Mouse (Mus musculus) heart, postnatal 4 days (tissue): ENCODE measurements around the gene Slc5a4b. TPM values are rescaled to one million over a fixed set of nuclear protein-coding genes. Genes with fewer than 3 reads are reported as not detected.

Experiments
- DNase-seq: peaks from one replicate; pipeline ENCODE4 v3.0.0; 2021
- total RNA-seq, 2 experiments: library from RNA; stranded (reverse); gene quantifications; 2 replicates each; pipeline ENCODE4 v1.2.3; 2021

Slc5a4b gene
- total RNA-seq, 2 experiments from 2014 or later = not detected

GRCm38 (mm10) chr10:76036962-76037361 is 73.8 kb downstream of the Slc5a4b start:
- DNase-seq = no peak

GRCm38 (mm10) chr10:76035277-76035676 is 75.5 kb downstream of the Slc5a4b start:
- no peak for DNase-seq

- no peak for DNase-seq
These were observed 76.7 kb downstream of the Slc5a4b start for GRCm38 (mm10) chr10:76034001-76034600.

- no peak for DNase-seq
These were observed 77.7 kb downstream of the Slc5a4b start for GRCm38 (mm10) chr10:76033119-76033455.

GRCm38 (mm10) chr10:76032402-76033118 is 78.2 kb downstream of the Slc5a4b start, which contains the start of gene Zfp280b:
TSS of gene Zfp280b (plus strand) at chr10:76032650.
- DNase-seq = peak; percentile 97

GRCm38 (mm10) chr10:76031511-76032401 is 79.0 kb downstream of the Slc5a4b start:
- DNase-seq = no peak

GRCm38 (mm10) chr10:76030496-76030895 is 80.3 kb downstream of the Slc5a4b start:
- DNase-seq = no peak

- no peak for DNase-seq
These were observed 81.5 kb downstream of the Slc5a4b start for GRCm38 (mm10) chr10:76029276-76029675.

GRCm38 (mm10) chr10:76028396-76028795 is 82.4 kb downstream of the Slc5a4b start:
- DNase-seq = no peak

GRCm38 (mm10) chr10:76028016-76028366 is 82.8 kb downstream of the Slc5a4b start:
- DNase-seq = no peak

- no peak for DNase-seq
These were observed 83.4 kb downstream of the Slc5a4b start for GRCm38 (mm10) chr10:76027127-76028015.

GRCm38 (mm10) chr10:76025470-76026190 is 85.1 kb downstream of the Slc5a4b start:
- DNase-seq = no peak

GRCm38 (mm10) chr10:76023921-76024320 is 86.8 kb downstream of the Slc5a4b start:
- DNase-seq = no peak

- no peak for DNase-seq
These were observed 89.0 kb downstream of the Slc5a4b start for GRCm38 (mm10) chr10:76021728-76022127.

GRCm38 (mm10) chr10:76016886-76017285 is 93.9 kb downstream of the Slc5a4b start:
- DNase-seq = no peak

- no peak for DNase-seq
These were observed 97.8 kb downstream of the Slc5a4b start for GRCm38 (mm10) chr10:76012922-76013321.

GRCm38 (mm10) chr10:76009812-76010211 is 100.9 kb downstream of the Slc5a4b start:
- no peak for DNase-seq
